Mouse (Mus musculus): Measurements from ENCODE around the gene Slc22a2.
"Not testable (repeated sequence)": the region's sequence is repeated elsewhere in the genome, so short reads cannot be mapped to it uniquely, and the experiment has no call there.

Gene Slc22a2

GRCm38 (mm10) chr17:12583991-12584390, at the start of gene Slc22a2:
TSS of gene Slc22a2 (plus strand) at chr17:12584132.
- DNase-seq = no peak

GRCm38 (mm10) chr17:12534353-12535145, 49.4 kb upstream of the Slc22a2 start:
- DNase-seq = peak in 1 of 2 experiments; percentile 40

- DNase-seq = no peak
Measured at GRCm38 (mm10) chr17:12562215-12562614, 21.7 kb upstream of the Slc22a2 start.

GRCm38 (mm10) chr17:12564481-12565000, 19.4 kb upstream of the Slc22a2 start:
- DNase-seq = not testable (repeated sequence)

- DNase-seq = no peak
Measured at GRCm38 (mm10) chr17:12565443-12565842, 18.5 kb upstream of the Slc22a2 start.

- DNase-seq = no peak
Measured at GRCm38 (mm10) chr17:12571316-12571715, 12.6 kb upstream of the Slc22a2 start.

GRCm38 (mm10) chr17:12571924-12572463, 11.9 kb upstream of the Slc22a2 start:
- no peak for DNase-seq

GRCm38 (mm10) chr17:12575391-12575790, 8.5 kb upstream of the Slc22a2 start:
- no peak for DNase-seq

- DNase-seq = no peak
Measured at GRCm38 (mm10) chr17:12577096-12577495, 6.8 kb upstream of the Slc22a2 start.

- no peak for DNase-seq
Measured at GRCm38 (mm10) chr17:12585366-12585765, 1.4 kb downstream of the Slc22a2 start.

- no peak for DNase-seq
Measured at GRCm38 (mm10) chr17:12586966-12587365, 3.0 kb downstream of the Slc22a2 start.

GRCm38 (mm10) chr17:12588801-12589247, 4.9 kb downstream of the Slc22a2 start:
- DNase-seq = no peak

- no peak for DNase-seq
Measured at GRCm38 (mm10) chr17:12590911-12591625, 7.1 kb downstream of the Slc22a2 start.

- DNase-seq = no peak
Measured at GRCm38 (mm10) chr17:12595846-12596515, 12.0 kb downstream of the Slc22a2 start.

GRCm38 (mm10) chr17:12606634-12607033, 22.7 kb downstream of the Slc22a2 start:
- no peak for DNase-seq

- no peak for DNase-seq
Measured at GRCm38 (mm10) chr17:12607202-12607601, 23.3 kb downstream of the Slc22a2 start.

- no peak for DNase-seq
Measured at GRCm38 (mm10) chr17:12614511-12615385, 30.8 kb downstream of the Slc22a2 start.

- no peak for DNase-seq
Measured at GRCm38 (mm10) chr17:12615429-12615828, 31.5 kb downstream of the Slc22a2 start.

GRCm38 (mm10) chr17:12619641-12620040, 35.7 kb downstream of the Slc22a2 start:
- DNase-seq = no peak

- DNase-seq = no peak
Measured at GRCm38 (mm10) chr17:12627983-12628382, 44.1 kb downstream of the Slc22a2 start.

- no peak for DNase-seq
Measured at GRCm38 (mm10) chr17:12630976-12631730, 47.2 kb downstream of the Slc22a2 start.

All from spleen, adult 18-20 months (tissue).